Mouse (Mus musculus) neural tube, embryonic 13.5 days (tissue): ENCODE measurements at regions not wholly inside any gene's neighbourhood (a gene's known extent, or its start where the extent isn't known, plus 50 kb on each side); places are given as distances from the start of the nearest gene placed in this dataset.
"Not testable (repeated sequence)": the region's sequence is repeated elsewhere in the genome, so short reads cannot be mapped to it uniquely, and the experiment has no call there.

Experiments
- ATAC-seq: fragments of 200-750 bp; cut with Nextera tagmentation; 2 replicates; pipeline ENCODE4 v1.8.0; 2017; ENCODE audit warnings: low read depth, mild to moderate bottlenecking, moderate TSS enrichment, moderate library complexity
- H3K27ac ChIP-seq: fragments of 300-500 bp; sonication (generic); replicated peaks from 2 replicates; pipeline ENCODE4 v1.5.1; 2015; ENCODE audit warnings: moderate library complexity, mild to moderate bottlenecking, inconsistent platforms
- H3K27me3 ChIP-seq: fragments of 300-500 bp; sonication (generic); 2 replicates; pipeline ENCODE4 v1.6.1; 2015; ENCODE audit warnings: mild to moderate bottlenecking, inconsistent platforms
- H3K36me3 ChIP-seq: fragments of 300-500 bp; sonication (generic); 2 replicates; pipeline ENCODE4 v1.6.1; 2015; ENCODE audit warnings: mild to moderate bottlenecking, inconsistent platforms
- H3K4me1 ChIP-seq: fragments of 300-500 bp; sonication (generic); replicated peaks from 2 replicates; pipeline ENCODE4 v1.6.1; 2015; ENCODE audit warnings: inconsistent platforms
- H3K4me2 ChIP-seq: fragments of 300-500 bp; sonication (generic); 2 replicates; pipeline ENCODE4 v1.6.1; 2015; ENCODE audit warnings: inconsistent platforms, mild to moderate bottlenecking, moderate library complexity
- H3K4me3 ChIP-seq: fragments of 300-500 bp; sonication (generic); 2 replicates; pipeline ENCODE4 v1.5.1; 2015; ENCODE audit warnings: mild to moderate bottlenecking, inconsistent platforms
- H3K9ac ChIP-seq: fragments of 300-500 bp; sonication (generic); 2 replicates; pipeline ENCODE4 v1.6.1; 2015; ENCODE audit warnings: moderate library complexity, mild to moderate bottlenecking, inconsistent platforms
- H3K9me3 ChIP-seq: fragments of 300-500 bp; sonication (generic); 2 replicates; pipeline ENCODE4 v1.6.1; 2016; ENCODE audit warnings: inconsistent platforms
- whole genome bisulfite sequencing: fragments of 180-500 bp; shearing (Covaris S2); methylation state at CpG from one replicate; pipeline ENCODE4 v1.1.7; 2015; 5-methylcytosine and 5-hydroxymethylcytosine counted together

DNA sequence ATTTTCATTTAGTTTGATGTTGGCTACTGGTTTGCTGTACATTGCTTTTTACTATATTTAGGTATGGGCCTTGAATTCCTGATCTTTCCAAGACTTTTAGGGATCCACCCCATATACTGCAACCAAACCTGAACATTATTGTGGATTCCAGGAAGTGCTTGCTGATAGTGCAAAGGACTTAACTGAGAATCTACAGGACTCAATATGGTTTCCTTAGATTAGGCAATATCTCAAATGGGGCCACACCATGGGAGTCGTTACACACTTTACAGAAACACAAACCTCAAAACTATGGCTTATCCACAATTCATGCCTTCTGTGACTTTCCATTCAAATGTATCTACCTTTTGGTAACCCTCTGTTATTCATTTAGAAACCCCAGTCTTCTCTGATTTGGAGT lies 488.0 kb downstream of the Dad1 start:
- H3K4me1 ChIP-seq, H3K36me3 ChIP-seq, H3K27me3 ChIP-seq, H3K9ac ChIP-seq, H3K4me3 ChIP-seq, H3K4me2 ChIP-seq, ATAC-seq, H3K27ac ChIP-seq, H3K9me3 ChIP-seq: not testable (repeated sequence)
- WGBS, result 94% methylated on average over 1 of the region's 1 CpGs

DNA sequence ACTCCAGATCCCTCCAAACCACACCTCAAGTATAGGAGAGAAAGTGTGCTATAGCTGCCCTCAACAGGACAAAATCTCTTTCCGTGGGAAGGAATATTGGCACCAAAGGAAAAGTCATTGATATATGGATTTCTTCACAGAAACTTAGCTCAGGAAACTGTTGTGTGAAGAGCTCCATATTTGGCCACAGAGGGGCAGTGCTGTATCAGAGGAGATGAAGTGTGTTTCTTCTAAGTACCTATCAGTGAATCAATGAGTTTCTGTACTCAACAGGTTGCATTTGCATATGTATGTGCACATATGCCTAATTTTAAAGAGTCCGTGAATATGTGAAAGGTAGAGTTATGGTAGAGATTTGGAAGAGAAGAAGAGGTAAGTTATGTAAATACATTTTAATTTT lies 493.3 kb downstream of the Dad1 start:
- ATAC-seq, H3K9me3 ChIP-seq, H3K27me3 ChIP-seq, H3K27ac ChIP-seq, H3K4me1 ChIP-seq, H3K4me2 ChIP-seq, H3K9ac ChIP-seq, H3K36me3 ChIP-seq, H3K4me3 ChIP-seq: not testable (repeated sequence)
- 76% methylated on average over 2 of the region's 2 CpGs for WGBS

DNA sequence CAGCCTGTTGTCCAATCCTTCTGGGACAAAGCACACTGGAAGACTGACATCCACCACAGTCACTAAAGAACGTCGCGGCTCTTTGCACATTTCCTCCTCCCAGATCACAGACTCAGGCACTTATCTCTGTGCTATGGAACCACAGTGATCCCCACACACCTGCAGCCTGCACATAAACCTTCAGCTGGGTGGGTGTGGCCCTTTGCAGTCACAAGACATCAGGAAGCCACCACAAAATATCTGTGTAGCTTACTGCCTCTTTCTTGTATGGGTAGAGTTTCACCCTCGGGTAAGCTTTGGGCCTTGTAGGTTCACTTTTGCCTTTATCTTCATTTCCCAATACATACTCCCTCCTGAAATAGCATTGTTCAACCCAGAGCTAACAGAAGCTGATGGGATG lies 496.1 kb downstream of the Dad1 start:
- ATAC-seq, H3K4me3 ChIP-seq: not testable (repeated sequence)

DNA sequence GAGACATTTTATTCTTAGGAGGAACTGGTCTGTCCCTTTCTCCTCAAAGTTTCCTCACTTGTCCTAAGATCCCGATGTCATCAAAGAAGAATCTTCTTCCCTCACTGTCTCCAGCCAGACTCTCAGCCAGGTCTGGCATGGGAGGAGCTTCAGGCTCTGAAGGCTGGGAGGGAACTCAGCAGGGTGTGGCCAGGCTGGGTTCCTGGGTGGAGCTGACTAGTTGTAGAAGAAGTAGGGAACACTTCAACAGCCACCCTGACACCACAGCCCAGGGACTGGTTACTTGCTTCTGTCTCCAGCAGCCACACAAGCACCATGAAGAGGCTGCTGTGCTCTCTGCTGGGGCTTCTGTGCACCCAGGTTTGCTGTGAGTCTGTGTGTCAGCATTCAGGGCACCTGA lies 496.8 kb downstream of the Dad1 start:
- ATAC-seq, H3K9ac ChIP-seq, H3K36me3 ChIP-seq, H3K27ac ChIP-seq, H3K4me3 ChIP-seq, H3K4me1 ChIP-seq, H3K27me3 ChIP-seq, H3K9me3 ChIP-seq, H3K4me2 ChIP-seq: not testable (repeated sequence)
- no CpG with 5 or more reads among the region's 1 CpGs for WGBS

More for the DNA sequence above, 496.1 kb downstream of the Dad1 start:
- 76% methylated on average over 4 of the region's 4 CpGs for WGBS
- H3K9me3 ChIP-seq, H3K4me1 ChIP-seq, H3K4me2 ChIP-seq, H3K36me3 ChIP-seq, H3K9ac ChIP-seq, H3K27ac ChIP-seq, H3K27me3 ChIP-seq: not testable (repeated sequence)

DNA sequence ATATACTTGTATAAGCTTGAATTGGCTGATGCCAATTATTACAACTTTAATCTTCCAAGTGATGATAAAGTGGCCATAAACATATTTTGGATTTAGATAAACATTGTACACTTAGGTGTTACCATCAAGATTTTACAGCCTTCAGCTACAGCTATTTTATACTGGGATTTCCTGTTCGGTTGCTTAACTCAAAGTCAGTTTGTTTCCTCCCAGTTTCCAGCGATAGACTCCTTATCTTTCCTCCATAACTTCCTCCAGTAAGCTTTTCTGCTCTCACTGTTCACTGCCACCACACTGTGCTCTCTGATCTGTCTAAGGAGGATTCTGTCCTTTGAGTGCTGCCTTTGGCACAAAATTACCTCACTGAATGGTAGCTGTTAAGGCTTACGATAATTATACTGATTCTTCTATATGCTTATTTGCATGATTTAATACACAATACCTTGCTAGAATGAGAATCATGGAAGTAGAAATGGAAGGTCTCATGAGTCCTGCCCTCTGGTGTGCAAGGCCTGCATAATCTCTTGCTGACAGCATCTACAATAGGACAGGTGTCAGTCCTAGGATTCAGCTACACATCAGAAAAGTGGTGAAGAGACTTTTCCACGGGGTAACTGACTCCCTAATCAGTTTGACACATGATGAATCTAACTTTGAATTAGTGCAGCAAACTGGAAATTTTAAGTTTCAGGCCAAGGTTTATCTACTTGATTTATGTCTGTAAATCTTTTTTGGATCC lies 503.0 kb downstream of the Dad1 start:
- Histone ChIP-seq H3K27me3 (no peaks in the 10 kb centered on the region), H3K27ac (no peak overlapping the region), H3K9me3 (no peaks in the 10 kb centered on the region), H3K4me2 (no peak overlapping the region), H3K36me3 (no peaks in the 10 kb centered on the region), H3K9ac (no peak overlapping the region), H3K4me1 (no peaks in the 10 kb centered on the region), H3K4me3 (no peak overlapping the region)
- ATAC-seq, result no peak
- 74% methylated on average over 4 of the region's 4 CpGs for WGBS

DNA sequence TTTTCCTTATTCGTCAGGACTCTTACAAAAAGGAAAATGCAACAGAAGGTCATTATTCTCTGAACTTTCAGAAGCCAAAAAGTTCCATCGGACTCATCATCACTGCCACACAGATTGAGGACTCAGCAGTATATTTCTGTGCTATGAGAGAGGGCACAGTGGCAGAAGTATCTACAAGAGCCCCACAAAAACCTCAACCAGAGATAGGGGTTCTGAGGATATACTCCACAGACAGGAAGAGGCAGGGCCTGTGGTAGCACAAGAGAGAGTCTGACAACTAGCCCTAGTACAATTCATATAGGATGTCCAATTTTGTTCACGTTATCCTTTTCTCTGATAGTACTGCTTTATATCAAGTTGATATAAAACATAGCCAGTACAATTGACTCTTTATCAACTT lies 510.4 kb downstream of the Dad1 start:
- not testable (repeated sequence) for H3K36me3 ChIP-seq, H3K9ac ChIP-seq, H3K27me3 ChIP-seq, H3K4me3 ChIP-seq, H3K9me3 ChIP-seq, H3K4me2 ChIP-seq, H3K4me1 ChIP-seq, ATAC-seq, H3K27ac ChIP-seq
- WGBS, result 83% methylated on average over 3 of the region's 3 CpGs

DNA sequence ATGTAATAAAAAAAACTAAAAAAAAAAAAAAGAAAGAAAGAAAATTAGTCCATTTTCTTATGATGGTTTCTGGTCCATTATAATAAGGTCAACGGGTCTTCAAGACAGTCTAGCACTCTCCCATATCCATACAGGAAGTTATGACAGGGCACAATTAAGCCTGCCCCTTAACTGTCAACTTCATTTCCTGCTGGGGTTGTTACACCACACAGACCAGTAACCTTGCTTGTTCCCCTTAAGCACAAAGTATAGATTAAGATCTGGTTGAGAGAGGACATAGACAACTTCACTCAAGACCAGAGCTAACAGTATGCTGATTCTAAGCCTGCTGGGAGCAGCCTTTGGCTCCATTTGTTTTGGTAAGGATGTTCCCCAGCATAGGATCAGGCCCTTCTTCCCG lies 511.0 kb downstream of the Dad1 start:
- not testable (repeated sequence) for H3K4me1 ChIP-seq, H3K4me2 ChIP-seq, ATAC-seq, H3K27ac ChIP-seq, H3K4me3 ChIP-seq, H3K9me3 ChIP-seq, H3K27me3 ChIP-seq, H3K9ac ChIP-seq, H3K36me3 ChIP-seq
- WGBS, result 76% methylated on average over 2 of the region's 2 CpGs

DNA sequence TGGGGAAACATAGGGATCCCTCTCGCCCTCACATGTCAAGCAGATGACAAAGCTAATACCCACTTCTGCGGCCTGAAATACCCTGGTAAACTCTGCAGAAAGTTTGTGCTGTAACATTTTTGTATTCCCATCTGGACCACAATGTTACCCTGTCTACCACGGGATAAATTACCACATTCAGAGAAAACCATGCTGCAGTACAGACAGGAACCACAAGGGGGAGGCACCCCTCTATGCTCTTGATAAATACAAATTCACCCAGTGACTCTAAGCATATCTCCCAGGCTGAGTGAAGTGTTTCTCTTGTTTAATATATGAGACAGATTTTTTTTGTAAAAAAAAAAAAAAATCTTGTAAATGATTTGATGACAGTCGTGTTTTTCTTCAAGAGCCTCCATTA lies 512.7 kb downstream of the Dad1 start:
- not testable (repeated sequence) for H3K27ac ChIP-seq, H3K27me3 ChIP-seq, H3K4me3 ChIP-seq, H3K9ac ChIP-seq, H3K36me3 ChIP-seq, H3K4me1 ChIP-seq, H3K4me2 ChIP-seq, H3K9me3 ChIP-seq, ATAC-seq
- 44% methylated on average over 4 of the region's 4 CpGs for WGBS

DNA sequence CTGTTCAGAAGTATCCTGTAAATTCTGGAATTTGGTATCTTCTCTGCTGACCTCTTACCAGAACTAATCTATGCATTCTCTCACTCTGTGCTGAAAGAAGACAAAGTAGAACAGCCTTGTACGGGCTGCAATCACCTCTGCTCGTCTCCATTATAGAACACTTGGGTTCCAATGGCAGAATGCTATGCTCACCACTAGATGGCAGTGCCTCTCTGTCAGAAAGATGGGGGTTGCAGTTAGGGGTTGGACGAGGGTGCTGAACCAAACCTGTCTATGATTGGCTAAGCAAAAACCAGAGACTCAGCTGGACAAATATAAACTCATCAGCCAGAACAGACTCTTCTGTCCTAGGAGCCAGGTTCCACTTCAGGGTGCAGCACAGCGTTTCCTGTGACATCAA lies 515.9 kb downstream of the Dad1 start:
- not testable (repeated sequence) for H3K9me3 ChIP-seq, ATAC-seq, H3K4me3 ChIP-seq, H3K4me2 ChIP-seq, H3K36me3 ChIP-seq, H3K9ac ChIP-seq, H3K27me3 ChIP-seq, H3K27ac ChIP-seq, H3K4me1 ChIP-seq
- 35% methylated on average over 4 of the region's 4 CpGs for WGBS

DNA sequence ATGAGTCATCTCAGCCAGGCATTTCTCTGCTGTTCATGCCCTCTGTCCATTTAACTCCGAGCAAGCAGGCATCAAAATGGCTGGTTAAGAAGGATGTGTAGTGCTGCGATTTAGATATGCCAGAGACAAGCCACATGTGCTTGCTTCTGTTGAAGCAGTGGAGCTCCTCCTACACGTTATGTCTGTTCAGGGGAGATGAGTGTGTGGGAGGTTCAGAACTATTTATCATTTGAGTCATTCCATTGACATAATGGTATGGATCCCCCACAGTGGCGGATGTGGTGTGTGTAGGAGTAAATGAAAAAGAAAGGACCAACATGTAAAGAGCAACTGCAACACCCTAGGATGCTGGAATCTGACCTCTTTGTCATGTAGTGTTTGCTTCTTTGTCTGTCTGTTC lies 517.6 kb downstream of the Dad1 start:
- H3K4me1 ChIP-seq, result not testable (repeated sequence)

DNA sequence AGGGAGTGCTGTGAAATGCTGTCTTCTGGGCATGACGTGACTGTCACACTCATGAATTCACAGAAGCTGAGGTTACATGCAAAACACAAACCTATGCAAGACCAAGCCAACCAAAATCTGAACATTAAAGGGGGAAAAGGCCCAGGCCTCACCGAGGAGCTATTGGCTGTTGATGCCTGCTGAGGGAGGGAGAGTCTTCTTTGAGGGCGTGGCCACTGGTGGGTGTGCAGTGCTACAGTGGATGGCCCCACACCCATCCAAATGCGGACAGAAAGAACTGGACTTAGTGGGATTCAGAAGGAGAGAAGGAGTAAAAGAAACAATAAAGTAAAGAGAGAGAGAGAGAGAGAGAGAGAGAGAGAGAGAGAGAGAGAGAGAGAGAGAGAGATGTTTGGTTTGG lies 522.3 kb downstream of the Dad1 start:
- not testable (repeated sequence) for H3K9ac ChIP-seq, ATAC-seq, H3K27ac ChIP-seq, H3K4me1 ChIP-seq, H3K27me3 ChIP-seq, H3K36me3 ChIP-seq, H3K4me3 ChIP-seq, H3K4me2 ChIP-seq, H3K9me3 ChIP-seq
- WGBS, result no CpG with 5 or more reads among the region's 4 CpGs

More for the DNA sequence above, 517.6 kb downstream of the Dad1 start:
- not testable (repeated sequence) for H3K4me2 ChIP-seq, H3K27me3 ChIP-seq, H3K36me3 ChIP-seq, H3K4me3 ChIP-seq, H3K9me3 ChIP-seq, H3K9ac ChIP-seq, H3K27ac ChIP-seq, ATAC-seq
- 66% methylated on average over 4 of the region's 4 CpGs for WGBS

DNA sequence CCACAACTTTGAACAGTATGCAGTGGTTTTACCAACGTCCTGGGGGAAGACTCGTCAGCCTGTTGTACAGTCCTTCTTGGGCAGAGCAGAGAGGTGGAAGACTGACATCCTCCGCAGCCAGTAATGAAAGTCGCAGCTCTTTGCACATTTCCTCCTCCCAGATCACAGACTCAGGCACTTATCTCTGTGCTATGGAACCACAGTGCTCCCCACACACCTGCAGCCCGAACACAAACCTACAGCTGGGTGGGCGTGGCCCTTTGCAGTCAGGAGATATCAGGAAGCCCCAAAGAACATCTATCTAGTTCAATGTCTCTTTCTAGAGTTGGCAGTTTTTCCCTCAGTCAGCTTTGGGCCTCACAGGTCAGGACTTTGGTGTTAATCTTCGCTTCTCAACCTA lies 524.0 kb downstream of the Dad1 start:
- not testable (repeated sequence) for ATAC-seq, H3K9me3 ChIP-seq, H3K4me1 ChIP-seq, H3K4me3 ChIP-seq, H3K27ac ChIP-seq, H3K9ac ChIP-seq, H3K27me3 ChIP-seq, H3K36me3 ChIP-seq, H3K4me2 ChIP-seq
- WGBS, result no CpG with 5 or more reads among the region's 7 CpGs

DNA sequence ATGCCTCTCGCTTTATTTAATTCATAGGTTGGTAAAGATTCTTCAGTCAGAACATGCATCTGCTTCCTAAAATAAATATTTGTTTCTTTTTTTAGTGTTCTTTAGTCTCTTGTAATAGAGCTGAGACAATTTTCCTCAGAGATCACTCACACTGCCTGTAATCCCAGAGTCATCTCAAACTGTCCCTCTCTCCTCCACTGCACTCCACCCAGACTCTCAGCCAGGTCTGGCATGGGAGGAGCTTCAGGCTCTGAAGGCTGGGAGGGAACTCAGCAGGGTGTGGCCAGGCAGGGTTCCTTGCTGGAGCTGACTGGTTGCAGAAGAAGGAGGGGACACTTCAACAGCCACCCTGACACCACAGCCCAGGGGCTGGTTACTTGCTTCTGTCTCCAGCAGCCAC lies 524.8 kb downstream of the Dad1 start:
- not testable (repeated sequence) for ATAC-seq, H3K27me3 ChIP-seq, H3K4me1 ChIP-seq, H3K4me2 ChIP-seq, H3K4me3 ChIP-seq, H3K9ac ChIP-seq, H3K9me3 ChIP-seq, H3K36me3 ChIP-seq, H3K27ac ChIP-seq
- WGBS, result 71% methylated on average over 1 of the region's 1 CpGs
